ENCODE assay signal across 34 mouse cellular contexts in genomic region chr5:74747476-74747875, GRCm38 (mm10).
"Had no signal": no experiment of that assay in that cellular context is flagged by ENCODE, and none has a peak within 500 bp of the region (broad histone marks: within the 10 kb centered on the region; RNA-seq: fewer than 3 reads in every experiment).

No protein-coding gene starts in this region.

- H3K36me3 ChIP-seq: heart, embryonic 10.5 days; heart, embryonic 12.5 days; heart, embryonic 13.5 days; heart, embryonic 15.5 days; hindbrain, embryonic 10.5 days; hindbrain, embryonic 12.5 days; hindbrain, embryonic 13.5 days; hindbrain, embryonic 15.5 days; intestine, embryonic 15.5 days; kidney, embryonic 15.5 days had no signal

- H3K4me1 ChIP-seq: heart, embryonic 10.5 days; heart, embryonic 12.5 days; heart, embryonic 13.5 days; heart, embryonic 15.5 days; hindbrain, embryonic 10.5 days; hindbrain, embryonic 12.5 days; hindbrain, embryonic 13.5 days; hindbrain, embryonic 15.5 days; intestine, embryonic 15.5 days; kidney, embryonic 15.5 days had no signal

- H3K9ac ChIP-seq: heart, embryonic 12.5 days; heart, embryonic 13.5 days; heart, embryonic 15.5 days; hindbrain, embryonic 12.5 days; hindbrain, embryonic 13.5 days; hindbrain, embryonic 14.5 days; hindbrain, embryonic 15.5 days; intestine, embryonic 15.5 days; kidney, embryonic 15.5 days had no signal

- H3K4me3 ChIP-seq: heart, embryonic 10.5 days; heart, embryonic 12.5 days; heart, embryonic 13.5 days; heart, embryonic 15.5 days; hindbrain, embryonic 10.5 days; hindbrain, embryonic 12.5 days; hindbrain, embryonic 13.5 days; hindbrain, embryonic 15.5 days; intestine, embryonic 15.5 days; kidney, embryonic 15.5 days; layer of hippocampus, adult 2 months had no signal

- H3K27ac ChIP-seq: heart, embryonic 10.5 days; heart, embryonic 13.5 days; heart, embryonic 15.5 days; hindbrain, embryonic 10.5 days; hindbrain, embryonic 12.5 days; hindbrain, embryonic 13.5 days; hindbrain, embryonic 14.5 days; hindbrain, embryonic 15.5 days; hindbrain, postnatal 0 days; intestine, embryonic 15.5 days; kidney, embryonic 15.5 days; kidney, postnatal 0 days; layer of hippocampus, adult 2 months had no signal

- H3K27me3 ChIP-seq: hindbrain, embryonic 12.5 days; hindbrain, embryonic 13.5 days; hindbrain, embryonic 15.5 days; intestine, embryonic 15.5 days; kidney, embryonic 15.5 days had no signal

- DNase-seq: heart, postnatal 10 days; heart, postnatal 14 days; heart, postnatal 36 days; heart, postnatal 4 days; kidney, adult 11 months; kidney, adult 18-20 months; kidney, adult 8-10 months; kidney, adult 9 months; kidney, postnatal 10 days; kidney, postnatal 14 days; kidney, postnatal 25 days; kidney, postnatal 36 days; kidney, postnatal 4 days; layer of hippocampus, adult 9-11 months; layer of hippocampus, postnatal 36 days had no signal

- ATAC-seq: hindbrain, embryonic 16.5 days; hindbrain, postnatal 0 days; inflammation-experienced regulatory T-cells, adult 6 months; intestine, embryonic 15.5 days; intestine, embryonic 16.5 days; intestine, postnatal 0 days had no signal

- H3K9me3 ChIP-seq: heart, embryonic 10.5 days; heart, embryonic 12.5 days; heart, embryonic 13.5 days; heart, embryonic 15.5 days; hindbrain, embryonic 10.5 days; hindbrain, embryonic 12.5 days; hindbrain, embryonic 13.5 days; hindbrain, embryonic 15.5 days; intestine, embryonic 15.5 days; kidney, embryonic 15.5 days had no signal

- H3K4me2 ChIP-seq: heart, embryonic 11.5 days; heart, embryonic 12.5 days; heart, embryonic 13.5 days; heart, embryonic 15.5 days; hindbrain, embryonic 12.5 days; hindbrain, embryonic 13.5 days; hindbrain, embryonic 14.5 days; hindbrain, embryonic 15.5 days; intestine, embryonic 15.5 days; kidney, embryonic 15.5 days had no signal
